Mouse (Mus musculus) liver, embryonic 14.5 days (tissue): Measurements from ENCODE around the gene Olfr373.
"Not testable (repeated sequence)": the region's sequence is repeated elsewhere in the genome, so short reads cannot be mapped to it uniquely, and the experiment has no call there.

ENCODE experiments used
- CTCF ChIP-seq: IDR thresholded peaks from 2 replicates; pipeline ENCODE4 v1.5.1; 2016; ENCODE audit warnings: antibody characterized with exemption, low read depth, control low read depth
- EP300 ChIP-seq: IDR thresholded peaks from 2 replicates; pipeline ENCODE4 v1.6.1; 2016; ENCODE audit warnings: antibody characterized with exemption, low read depth

- TF ChIP-seq EP300, CTCF: not testable (repeated sequence)
Observed at GRCm38 (mm10) chr8:72057643-72058042, 25.3 kb upstream of the Olfr373 start.
